Mouse (Mus musculus) kidney, adult 11 months (tissue): Measurements from ENCODE around the gene Atp1a1.

Source experiments
- DNase-seq: peaks from one replicate; pipeline ENCODE4 v3.0.0; 2022

Atp1a1 gene

GRCm38 (mm10) chr3:101551457-101552230 lies 52.8 kb downstream of the Atp1a1 start:
- peak; percentile 51 for DNase-seq

DNA sequence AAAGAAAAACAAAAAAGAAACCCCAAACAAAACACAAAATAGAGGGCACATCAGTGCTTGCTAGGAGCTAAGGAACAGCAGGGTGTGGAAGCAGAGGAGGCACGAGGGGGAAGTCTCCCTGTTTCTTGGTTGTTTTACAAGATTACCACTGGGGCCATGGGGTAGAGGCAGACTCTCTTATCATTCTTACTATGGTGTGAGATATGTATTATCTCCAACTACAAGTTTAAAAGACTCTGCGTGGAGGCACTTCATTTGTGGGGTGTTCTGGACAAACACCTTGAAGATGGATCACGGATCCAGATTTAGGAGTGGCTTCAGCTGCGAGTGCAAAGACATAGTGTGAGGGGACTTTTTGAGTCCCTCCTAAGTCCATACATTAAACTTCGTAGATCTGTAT lies 54.7 kb downstream of the Atp1a1 start:
- no peak for DNase-seq

- DNase-seq, result no peak
Measured at GRCm38 (mm10) chr3:101544116-101544515, 60.4 kb downstream of the Atp1a1 start.

- no peak for DNase-seq
Measured at GRCm38 (mm10) chr3:101541571-101541970, 62.9 kb downstream of the Atp1a1 start.

- DNase-seq, result no peak
Measured at GRCm38 (mm10) chr3:101540568-101540967, 63.9 kb downstream of the Atp1a1 start.

GRCm38 (mm10) chr3:101536322-101536721 lies 68.2 kb downstream of the Atp1a1 start:
- DNase-seq, result no peak

DNA sequence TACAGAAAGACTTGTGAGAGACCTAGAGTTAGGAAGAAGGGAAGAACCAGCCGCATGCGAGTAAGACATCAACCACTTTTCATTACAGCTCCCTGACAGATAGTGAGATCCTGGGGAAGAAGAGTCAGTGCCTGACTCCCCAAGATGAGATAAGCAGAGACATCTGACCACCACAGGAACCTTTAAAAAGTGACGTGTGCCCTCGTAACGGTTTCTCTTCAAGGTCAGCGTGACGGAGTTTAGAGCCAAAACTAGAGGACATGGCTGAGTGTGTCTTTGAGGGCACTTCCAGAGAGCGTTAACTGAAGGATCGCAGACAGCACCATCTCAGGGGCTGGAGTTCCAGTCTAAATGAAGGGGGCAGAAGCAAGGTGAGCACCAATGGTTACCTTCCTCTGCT lies 70.2 kb downstream of the Atp1a1 start:
- DNase-seq, result no peak

DNA sequence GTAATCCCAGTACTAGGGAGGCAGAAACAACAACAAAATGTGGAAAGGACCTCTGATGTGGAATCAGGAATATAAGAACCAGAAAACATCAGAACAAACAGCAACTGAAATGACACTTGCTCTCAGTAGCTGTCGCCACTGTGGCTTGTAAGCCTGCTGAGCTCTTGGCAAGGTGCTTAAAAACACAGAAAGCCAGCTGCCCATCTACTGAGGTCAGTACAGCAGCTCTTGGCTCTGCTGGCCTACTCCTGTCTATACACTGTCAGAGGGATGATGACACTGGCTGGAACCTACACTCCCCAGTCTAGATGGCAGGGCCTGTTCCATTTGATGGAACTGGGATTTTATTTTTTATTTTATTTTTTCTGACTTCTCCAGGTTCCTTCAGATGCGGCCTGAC lies 71.1 kb downstream of the Atp1a1 start:
- no peak for DNase-seq

DNA sequence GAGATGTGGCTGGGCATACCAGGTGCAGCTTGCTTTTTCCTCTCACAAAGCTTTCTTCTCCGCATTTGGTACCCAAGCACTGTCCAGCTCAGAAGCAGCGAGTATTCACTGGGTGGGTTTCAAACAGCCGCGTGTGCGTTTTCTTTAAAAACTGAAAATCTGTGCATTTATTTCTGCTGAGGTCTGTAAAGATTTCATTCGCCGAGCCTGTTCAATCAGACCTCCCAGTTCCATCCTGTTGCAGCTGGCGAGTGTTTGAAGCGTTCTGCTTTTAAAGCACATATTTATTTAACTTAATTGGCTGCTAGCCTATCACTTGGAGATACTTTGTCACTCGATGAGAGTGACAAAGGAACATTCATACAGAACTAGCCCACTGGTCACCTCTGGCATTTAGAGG lies 73.6 kb downstream of the Atp1a1 start:
- no peak for DNase-seq

GRCm38 (mm10) chr3:101528900-101529594 lies 75.4 kb downstream of the Atp1a1 start:
- DNase-seq, result no peak

- no peak for DNase-seq
Measured at GRCm38 (mm10) chr3:101528157-101528899, 76.2 kb downstream of the Atp1a1 start.

DNA sequence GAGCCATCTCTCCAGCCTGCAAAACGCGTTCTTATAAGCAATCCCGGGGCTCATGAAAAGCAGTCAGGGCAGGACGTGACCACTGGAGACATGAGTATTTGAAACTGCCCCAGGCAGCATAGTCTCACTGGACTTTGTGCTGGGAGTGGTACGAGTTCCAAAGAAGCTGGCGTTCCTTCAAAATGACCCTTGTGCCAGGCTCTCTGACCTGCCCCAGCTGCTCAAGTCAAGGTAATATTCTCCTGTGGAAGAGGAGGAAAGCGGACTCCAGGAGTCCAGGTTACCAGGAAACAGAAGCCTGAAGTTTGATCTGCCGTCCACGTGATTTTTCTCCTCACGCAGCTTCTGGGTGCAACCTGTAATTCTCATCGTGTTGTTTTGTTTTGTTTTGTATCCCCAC lies 77.9 kb downstream of the Atp1a1 start:
- DNase-seq, result peak; percentile 95
